Mouse (Mus musculus): ENCODE measurements around the gene Gdpd5.

Gdpd5 gene

GRCm38 (mm10) chr7:99459888-99460652 is 78.9 kb downstream of the Gdpd5 start:
- H3K36me3 ChIP-seq (ENCODE audit: control insufficient read depth, insufficient read depth, low read length, poor library complexity, severe bottlenecking), result no peaks in the 10 kb centered on the region
- H3K27me3 ChIP-seq (ENCODE audit: control insufficient read depth, insufficient read depth, low read length, poor library complexity, severe bottlenecking), result no peaks in the 10 kb centered on the region
- no peak for DNase-seq (ENCODE audit: low read depth, low spot score)

- Histone ChIP-seq H3K36me3 (ENCODE audit: control insufficient read depth, insufficient read depth, low read length, poor library complexity, severe bottlenecking) (no peaks in the 10 kb centered on the region), H3K27me3 (ENCODE audit: control insufficient read depth, insufficient read depth, low read length, poor library complexity, severe bottlenecking) (no peaks in the 10 kb centered on the region)
- no peak for DNase-seq (ENCODE audit: low read depth, low spot score)
These were observed 81.9 kb downstream of the Gdpd5 start for GRCm38 (mm10) chr7:99463120-99463519.

- DNase-seq (ENCODE audit: low read depth, low spot score), result no peak
- no peaks in the 10 kb centered on the region for H3K27me3 ChIP-seq (ENCODE audit: control insufficient read depth, insufficient read depth, low read length, poor library complexity, severe bottlenecking)
- H3K36me3 ChIP-seq (ENCODE audit: control insufficient read depth, insufficient read depth, low read length, poor library complexity, severe bottlenecking), result no peaks in the 10 kb centered on the region
These were observed 84.6 kb downstream of the Gdpd5 start, which contains the start of gene Klhl35 for GRCm38 (mm10) chr7:99465811-99466210. Gene Klhl35, plus strand, starts transcription at chr7:99466004.

- no peaks in the 10 kb centered on the region for H3K27me3 ChIP-seq (ENCODE audit: control insufficient read depth, insufficient read depth, low read length, poor library complexity, severe bottlenecking)
- no peaks in the 10 kb centered on the region for H3K36me3 ChIP-seq (ENCODE audit: control insufficient read depth, insufficient read depth, low read length, poor library complexity, severe bottlenecking)
- DNase-seq (ENCODE audit: low read depth, low spot score), result no peak
These were observed 86.7 kb downstream of the Gdpd5 start for GRCm38 (mm10) chr7:99467916-99468282.

GRCm38 (mm10) chr7:99468283-99469132 is 87.3 kb downstream of the Gdpd5 start:
- Histone ChIP-seq H3K36me3 (ENCODE audit: control insufficient read depth, insufficient read depth, low read length, poor library complexity, severe bottlenecking) (no peaks in the 10 kb centered on the region), H3K27me3 (ENCODE audit: control insufficient read depth, insufficient read depth, low read length, poor library complexity, severe bottlenecking) (no peaks in the 10 kb centered on the region)
- peak; percentile 77 for DNase-seq (ENCODE audit: low read depth, low spot score)

- Histone ChIP-seq H3K27me3 (ENCODE audit: control insufficient read depth, insufficient read depth, low read length, poor library complexity, severe bottlenecking) (no peaks in the 10 kb centered on the region), H3K36me3 (ENCODE audit: control insufficient read depth, insufficient read depth, low read length, poor library complexity, severe bottlenecking) (no peaks in the 10 kb centered on the region; the same call in 1 of the 2 replicates)
- no peak for DNase-seq (ENCODE audit: low read depth, low spot score)
These were observed 88.6 kb downstream of the Gdpd5 start for GRCm38 (mm10) chr7:99469680-99470405.

- no peaks in the 10 kb centered on the region for H3K27me3 ChIP-seq (ENCODE audit: control insufficient read depth, insufficient read depth, low read length, poor library complexity, severe bottlenecking)
- peaks cover 3% of the 10 kb centered on the region; the same call in 1 of the 2 replicates for H3K36me3 ChIP-seq (ENCODE audit: control insufficient read depth, insufficient read depth, low read length, poor library complexity, severe bottlenecking)
- DNase-seq (ENCODE audit: low read depth, low spot score), result no peak
These were observed 90.4 kb downstream of the Gdpd5 start for GRCm38 (mm10) chr7:99471578-99471977.

GRCm38 (mm10) chr7:99473638-99474407 is 92.6 kb downstream of the Gdpd5 start:
- Histone ChIP-seq H3K27me3 (ENCODE audit: control insufficient read depth, insufficient read depth, low read length, poor library complexity, severe bottlenecking) (no peaks in the 10 kb centered on the region), H3K36me3 (ENCODE audit: control insufficient read depth, insufficient read depth, low read length, poor library complexity, severe bottlenecking) (peaks cover 5% of the 10 kb centered on the region; the same call in 1 of the 2 replicates)
- no peak for DNase-seq (ENCODE audit: low read depth, low spot score)

- H3K36me3 ChIP-seq (ENCODE audit: control insufficient read depth, insufficient read depth, low read length, poor library complexity, severe bottlenecking), result peaks cover 5% of the 10 kb centered on the region; the same call in 1 of the 2 replicates
- DNase-seq (ENCODE audit: low read depth, low spot score), result no peak
- no peaks in the 10 kb centered on the region for H3K27me3 ChIP-seq (ENCODE audit: control insufficient read depth, insufficient read depth, low read length, poor library complexity, severe bottlenecking)
These were observed 93.8 kb downstream of the Gdpd5 start for GRCm38 (mm10) chr7:99474836-99475561.

GRCm38 (mm10) chr7:99475562-99475911 is 94.3 kb downstream of the Gdpd5 start:
- H3K36me3 ChIP-seq (ENCODE audit: control insufficient read depth, insufficient read depth, low read length, poor library complexity, severe bottlenecking), result peaks cover 5% of the 10 kb centered on the region; the same call in 1 of the 2 replicates
- no peak for DNase-seq (ENCODE audit: low read depth, low spot score)
- H3K27me3 ChIP-seq (ENCODE audit: control insufficient read depth, insufficient read depth, low read length, poor library complexity, severe bottlenecking), result no peaks in the 10 kb centered on the region

- no peak for DNase-seq (ENCODE audit: low read depth, low spot score)
- Histone ChIP-seq H3K36me3 (ENCODE audit: control insufficient read depth, insufficient read depth, low read length, poor library complexity, severe bottlenecking) (peaks cover 9% of the 10 kb centered on the region; the same call in 1 of the 2 replicates), H3K27me3 (ENCODE audit: control insufficient read depth, insufficient read depth, low read length, poor library complexity, severe bottlenecking) (no peaks in the 10 kb centered on the region)
These were observed 95.4 kb downstream of the Gdpd5 start for GRCm38 (mm10) chr7:99476558-99477114.

- Histone ChIP-seq H3K36me3 (ENCODE audit: control insufficient read depth, insufficient read depth, low read length, poor library complexity, severe bottlenecking) (peaks cover 12% of the 10 kb centered on the region), H3K27me3 (ENCODE audit: control insufficient read depth, insufficient read depth, low read length, poor library complexity, severe bottlenecking) (no peaks in the 10 kb centered on the region)
- DNase-seq (ENCODE audit: low read depth, low spot score), result no peak
These were observed 96.0 kb downstream of the Gdpd5 start for GRCm38 (mm10) chr7:99477235-99477634.

GRCm38 (mm10) chr7:99482637-99483036 is 101.4 kb downstream of the Gdpd5 start:
- no peak for DNase-seq (ENCODE audit: low read depth, low spot score)
- no peaks in the 10 kb centered on the region for H3K27me3 ChIP-seq (ENCODE audit: control insufficient read depth, insufficient read depth, low read length, poor library complexity, severe bottlenecking)
- peaks cover 7% of the 10 kb centered on the region for H3K36me3 ChIP-seq (ENCODE audit: control insufficient read depth, insufficient read depth, low read length, poor library complexity, severe bottlenecking)
